Mouse (Mus musculus) ES-E14 (cell line): ENCODE measurements around the gene Kcnk18. TPM values are rescaled to one million over a fixed set of nuclear protein-coding genes. Genes with fewer than 3 reads are reported as not detected.

Source experiments
- DNase-seq: peaks from one replicate; pipeline ENCODE4 v3.0.0-alpha.2; 2013; ENCODE audit warnings: low read depth, low spot score
- H3K27ac ChIP-seq: 2 replicates; pipeline ENCODE4 v1.5.1; 2012; ENCODE audit warnings: low read depth, mild to moderate bottlenecking, low read length, moderate library complexity, mixed read lengths; ENCODE audit not compliant: poor library complexity, insufficient read depth, severe bottlenecking
- H3K36me3 ChIP-seq: 2 replicates; pipeline ENCODE4 v1.6.1; 2012; ENCODE audit warnings: mild to moderate bottlenecking, low read length, moderate library complexity, mixed read lengths; ENCODE audit not compliant: control insufficient read depth, poor library complexity, insufficient read depth, severe bottlenecking
- H3K4me1 ChIP-seq, 2 experiments: fragments of 150-350 bp in 1 of 2; sonication (generic) in 1 of 2; 2 replicates each; pipeline ENCODE4 v1.6.1; 2012; ENCODE audit warnings: low read length in 2 of 2, mild to moderate bottlenecking in 1 of 2, mixed read lengths in 1 of 2; ENCODE audit not compliant: control insufficient read depth in 2 of 2, insufficient read depth in 2 of 2, poor library complexity in 1 of 2
- H3K4me3 ChIP-seq, 2 experiments: fragments of 150-350 bp in 1 of 2; sonication (generic) in 1 of 2; 2 replicates each; pipeline ENCODE4 v1.5.1; 2012; ENCODE audit warnings: low read length in 2 of 2, low read depth in 1 of 2, mild to moderate bottlenecking in 1 of 2, mixed read lengths in 1 of 2; ENCODE audit not compliant: insufficient read depth in 1 of 2, poor library complexity in 1 of 2, severe bottlenecking in 1 of 2
- H3K9ac ChIP-seq: 2 replicates; pipeline ENCODE4 v1.6.1; 2012; ENCODE audit warnings: low read depth, mild to moderate bottlenecking, low read length, mixed read lengths; ENCODE audit not compliant: poor library complexity, insufficient read depth, severe bottlenecking
- H3K9me3 ChIP-seq: fragments of 150-350 bp; sonication (generic); 2 replicates; pipeline ENCODE4 v1.6.1; 2012; ENCODE audit warnings: low read depth, mild to moderate bottlenecking, low read length; ENCODE audit not compliant: control insufficient read depth, insufficient read depth
- CHD2 ChIP-seq: IDR thresholded peaks from 2 replicates; pipeline ENCODE4 v1.6.1; 2014; ENCODE audit warnings: mild to moderate bottlenecking, low read depth, low read length, inconsistent platforms
- HCFC1 ChIP-seq: IDR thresholded peaks from 2 replicates; pipeline ENCODE4 v1.6.1; 2012; ENCODE audit warnings: low read length, inconsistent platforms, borderline replicate concordance; ENCODE audit not compliant: insufficient read depth
- MAFK ChIP-seq: IDR thresholded peaks from 2 replicates; pipeline ENCODE4 v1.6.1; 2014; ENCODE audit warnings: mild to moderate bottlenecking, low read depth, low read length, inconsistent platforms; ENCODE audit not compliant: insufficient read depth
- ZC3H11A ChIP-seq: IDR thresholded peaks from 2 replicates; pipeline ENCODE4 v1.6.1; 2012; ENCODE audit warnings: low read depth, mild to moderate bottlenecking, inconsistent platforms, low read length, borderline replicate concordance
- ZNF384 ChIP-seq: IDR thresholded peaks from 2 replicates; pipeline ENCODE4 v1.6.1; 2012; ENCODE audit warnings: low read depth, low read length, inconsistent platforms
- in situ Hi-C, 2 experiments: fragments of 600-800 bp; cut with MboI; formaldehyde crosslinking; loops; one replicate each; pipeline ENCODE4 v1.15.1; 2025; ENCODE audit warnings: low sequenced_read_pairs in 2 of 2, inconsistent platforms in 1 of 2; ENCODE audit not compliant: unreplicated experiment in 2 of 2
- total RNA-seq: library from RNA; depleted of rRNA; stranded (reverse); fragments of 300-350 nt; gene quantifications from 2 replicates; pipeline ENCODE4 v1.2.3, GENCODE M21; 2012; rRNA removed

The Kcnk18 gene
- total RNA-seq, 1 experiment: 0.18 TPM

GRCm38 (mm10) chr19:59280841-59281240 lies 61.8 kb downstream of the Kcnk18 start:
- Histone ChIP-seq H3K9me3 (no peaks in the 10 kb centered on the region), H3K9ac (no peak overlapping the region), H3K27ac (no peak overlapping the region), H3K4me3 (no peak overlapping the region), H3K36me3 (no peaks in the 10 kb centered on the region), H3K4me1 (no peaks in the 10 kb centered on the region)
- TF ChIP-seq ZC3H11A: no peak
- no peak for TF ChIP-seq MAFK
- no peak for TF ChIP-seq HCFC1
- TF ChIP-seq ZNF384: no peak
- TF ChIP-seq CHD2: no peak
- in situ Hi-C loops: no loop called here
- no peak for DNase-seq

- no peak overlapping the region for H3K4me3 ChIP-seq
- in situ Hi-C loops: no loop called here
Observed at GRCm38 (mm10) chr19:59282001-59282400, 63.0 kb downstream of the Kcnk18 start.

More at GRCm38 (mm10) chr19:59282001-59282400, 63.0 kb downstream of the Kcnk18 start:
- Histone ChIP-seq H3K9me3 (no peaks in the 10 kb centered on the region), H3K4me1 (no peaks in the 10 kb centered on the region), H3K36me3 (no peaks in the 10 kb centered on the region), H3K9ac (no peak overlapping the region), H3K27ac (no peak overlapping the region)
- DNase-seq: no peak
- TF ChIP-seq ZC3H11A (no peak), HCFC1 (no peak), MAFK (no peak), ZNF384 (no peak)

Other genes with a start within 250 kb of the Kcnk18 start
- 0.63 and 1.6 TPM in 2 replicates for gene Shtn1, start 143.1 kb upstream of the Kcnk18 start, total RNA-seq
- gene Vax1, start 49.2 kb upstream of the Kcnk18 start, total RNA-seq: not detected in 2 replicates
- 0.18 and 0.21 TPM in 2 replicates for gene Slc18a2, start 41.7 kb downstream of the Kcnk18 start, total RNA-seq
- gene Rps12-ps3, start 103.1 kb downstream of the Kcnk18 start, total RNA-seq: 262 and 538 TPM in 2 replicates
- 50.6 and 54.0 TPM in 2 replicates for gene Pdzd8, start 126.6 kb downstream of the Kcnk18 start, total RNA-seq
- gene Emx2, start 239.2 kb downstream of the Kcnk18 start, total RNA-seq: 0.36 TPM in 1 of 2 replicates, not detected in the other